Mouse (Mus musculus) macrophage (primary cell): ENCODE data around the gene Cars2. TPM values are rescaled to one million over a fixed set of nuclear protein-coding genes. Genes with fewer than 3 reads are reported as not detected.
"Not testable (repeated sequence)": the region's sequence is repeated elsewhere in the genome, so short reads cannot be mapped to it uniquely, and the experiment has no call there.

Source experiments
- H3K27ac ChIP-seq: fragments of 350-480 bp; formaldehyde crosslinking; 2 replicates; pipeline ENCODE4 v1.9.0; 2021
- H3K36me3 ChIP-seq: fragments of 350-480 bp; formaldehyde crosslinking; 2 replicates; pipeline ENCODE4 v1.9.0; 2021; ENCODE audit errors: inconsistent target
- H3K4me3 ChIP-seq: fragments of 350-480 bp; formaldehyde crosslinking; 2 replicates; pipeline ENCODE4 v1.9.0; 2021; ENCODE audit errors: inconsistent target
- H3K79me2 ChIP-seq: fragments of 350-480 bp; formaldehyde crosslinking; 2 replicates; pipeline ENCODE4 v1.9.0; 2021; ENCODE audit errors: inconsistent target
- WGBS: methylation state at CpG from one replicate; pipeline ENCODE4 v1.1.7; 2026; ENCODE audit warnings: inconsistent platforms; ENCODE audit not compliant: missing documents; 5-methylcytosine and 5-hydroxymethylcytosine counted together
- polyA plus RNA-seq: library from polyadenylated mRNA; stranded (reverse); fragments of 250-400 nt; gene quantifications from 3 replicates; pipeline ENCODE4 v1.2.4, GENCODE M21; 2018; ENCODE audit warnings: inconsistent platforms
- total RNA-seq, 78 experiments: library from RNA; depleted of rRNA; stranded (reverse); fragments of 250-400 nt; gene quantifications; 1 replicate in 9 of 78; 2 replicates in 24 of 78; 3 replicates in 43 of 78; 4 replicates in 2 of 78; pipeline ENCODE4 v1.2.4; 2018; ENCODE audit warnings: inconsistent platforms in 56 of 78

Cars2 gene
- total RNA-seq (2018; cell fraction: chromatin; rRNA removed): 100 to 1,000 TPM in 14 of 26 experiments, 10 to 100 TPM in 12; 24.0 to 175 (median 109) TPM
- total RNA-seq (2018; cell fraction: cytosol; rRNA removed): 10 to 100 TPM in 23 of 26 experiments, 1 to 10 TPM in 3; 8.6 to 15.6 (median 12.0) TPM
- total RNA-seq (2018; cell fraction: nucleus; rRNA removed): 100 to 1,000 TPM in 1 of 26 experiments, 10 to 100 TPM in 25; 15.7 to 102 (median 57.4) TPM
- 9.9 to 20.4 TPM (median 18.1 TPM) in 3 replicates for polyA plus RNA-seq

DNA sequence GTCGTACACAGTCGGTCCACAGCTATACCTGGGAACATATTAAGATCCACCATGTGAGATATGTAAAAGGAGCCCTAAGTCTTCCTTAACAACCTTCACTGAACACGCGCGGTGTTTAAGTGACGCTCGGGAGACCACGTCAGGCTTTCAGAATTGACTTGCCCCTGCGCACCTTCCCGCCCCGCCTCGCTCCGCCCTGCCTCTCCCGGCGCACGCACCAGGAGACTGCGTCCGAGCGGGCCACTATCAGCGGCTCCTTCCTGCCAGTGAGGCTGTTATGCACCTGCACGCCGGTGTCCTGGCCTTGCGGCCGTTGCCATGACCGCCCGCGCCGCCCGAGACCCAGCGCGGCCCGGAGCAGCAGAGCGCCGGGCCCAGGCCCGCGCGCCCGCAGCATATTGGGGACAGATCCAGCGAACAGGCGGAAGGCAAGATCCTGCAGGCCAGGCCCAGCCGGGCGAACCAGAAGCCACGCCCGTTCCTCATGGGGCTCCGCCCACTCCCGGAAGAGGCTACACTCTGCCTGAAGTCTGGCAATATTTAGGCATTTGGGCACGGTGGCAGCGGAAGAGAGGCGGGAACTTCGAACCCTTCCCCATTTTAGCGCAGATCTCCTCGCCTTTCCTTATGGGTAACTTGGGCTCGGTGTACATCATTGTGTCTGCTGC lies at the start of gene Cars2:
TSS of gene Cars2 (minus strand) at position 503 of the 668 bp plus-strand sequence.
- peaks cover 8% of the 10 kb centered on the region; the same call in 1 of the 2 replicates for H3K79me2 ChIP-seq
- peaks cover 5% of the 10 kb centered on the region; the same call in 1 of the 2 replicates for H3K36me3 ChIP-seq
- H3K27ac ChIP-seq: peak within 1 kb of the TSS; percentile 38
- peak within 1 kb of the TSS; percentile 56 for H3K4me3 ChIP-seq
- under 1% methylated on average over 53 of the region's 53 CpGs for WGBS

DNA sequence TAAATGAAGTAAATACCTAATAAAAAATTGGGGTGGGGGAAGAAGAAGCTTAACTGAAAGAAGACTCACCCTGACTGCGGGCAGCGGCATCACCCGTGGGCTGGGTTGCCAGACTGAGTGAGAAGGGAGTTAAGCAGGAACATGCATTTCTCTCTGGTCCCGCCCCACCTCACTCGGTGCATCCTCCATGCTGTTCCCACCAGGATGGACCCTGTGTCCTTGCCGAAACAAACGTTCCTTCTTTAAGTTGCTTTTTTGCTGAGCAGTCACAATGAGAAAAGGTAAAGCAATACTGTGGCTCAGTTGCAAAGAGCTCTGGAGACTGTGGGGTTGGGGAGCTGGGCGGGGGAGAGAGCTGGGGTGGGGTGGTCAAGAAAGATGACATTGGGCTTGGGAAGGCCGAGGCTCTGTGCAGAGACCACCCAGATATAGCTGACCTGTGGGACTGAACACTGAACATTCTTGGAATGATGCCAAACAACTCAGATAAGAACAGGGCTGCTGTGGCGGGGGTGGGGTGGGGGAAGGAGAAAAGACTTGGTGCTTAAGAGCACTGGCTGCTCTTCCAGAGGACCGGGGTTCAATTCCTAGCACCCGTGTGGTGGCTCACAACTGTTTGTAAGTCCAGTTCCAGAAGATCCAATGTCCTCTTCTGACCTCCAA lies 42.8 kb upstream of the Cars2 start:
- Histone ChIP-seq H3K27ac (no peak overlapping the region), H3K36me3 (no peaks in the 10 kb centered on the region)
- WGBS: 82% methylated on average over 12 of the region's 12 CpGs

DNA sequence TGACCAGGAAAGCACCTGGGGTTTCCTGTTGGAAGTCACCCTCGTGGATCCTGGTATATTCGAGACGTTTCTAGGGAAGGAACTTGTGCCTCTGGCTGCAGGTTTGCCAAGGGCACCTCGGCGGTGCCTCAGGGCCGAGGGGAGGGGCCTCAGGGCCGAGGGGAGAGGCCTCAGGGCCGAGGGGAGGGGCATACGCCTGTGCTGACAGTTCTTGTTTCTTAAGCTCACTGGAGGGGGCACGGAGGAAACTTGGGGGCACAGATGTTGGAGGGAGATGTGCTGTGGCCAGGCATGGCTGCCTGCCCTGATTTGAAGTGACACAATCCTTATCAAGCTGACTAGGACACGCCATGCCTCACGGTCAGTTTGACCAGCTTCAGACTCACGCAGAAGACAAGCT lies 41.7 kb upstream of the Cars2 start:
- no peaks in the 10 kb centered on the region for H3K36me3 ChIP-seq
- H3K27ac ChIP-seq: no peak overlapping the region
- H3K4me3 ChIP-seq: no peak overlapping the region
- 8% methylated on average over 13 of the region's 13 CpGs for WGBS
- no peaks in the 10 kb centered on the region for H3K79me2 ChIP-seq

More for the DNA sequence above, 42.8 kb upstream of the Cars2 start:
- Histone ChIP-seq H3K79me2 (no peaks in the 10 kb centered on the region), H3K4me3 (no peak overlapping the region)

DNA sequence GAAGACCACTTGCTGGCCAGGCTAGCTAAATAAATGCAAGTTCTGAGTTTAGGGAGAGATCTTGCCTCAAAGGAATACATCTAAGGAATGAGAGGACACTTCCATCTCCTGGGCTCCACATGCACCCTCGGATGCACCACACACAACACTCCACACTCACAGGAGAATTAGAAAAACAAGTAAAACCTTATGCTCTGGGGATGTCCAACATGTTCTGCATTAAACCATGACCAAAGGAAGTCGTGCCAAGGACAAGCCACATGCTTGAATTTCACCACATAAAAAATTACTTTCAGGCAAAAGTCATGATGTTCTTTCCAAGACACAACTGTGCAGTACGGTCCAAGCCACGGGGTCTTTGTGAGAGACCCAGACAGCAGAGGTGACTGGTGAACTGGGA lies 41.3 kb upstream of the Cars2 start:
- H3K36me3 ChIP-seq: no peaks in the 10 kb centered on the region
- no peak overlapping the region for H3K27ac ChIP-seq
- no peak overlapping the region for H3K4me3 ChIP-seq
- H3K79me2 ChIP-seq: no peaks in the 10 kb centered on the region
- 81% methylated on average over 4 of the region's 4 CpGs for WGBS

DNA sequence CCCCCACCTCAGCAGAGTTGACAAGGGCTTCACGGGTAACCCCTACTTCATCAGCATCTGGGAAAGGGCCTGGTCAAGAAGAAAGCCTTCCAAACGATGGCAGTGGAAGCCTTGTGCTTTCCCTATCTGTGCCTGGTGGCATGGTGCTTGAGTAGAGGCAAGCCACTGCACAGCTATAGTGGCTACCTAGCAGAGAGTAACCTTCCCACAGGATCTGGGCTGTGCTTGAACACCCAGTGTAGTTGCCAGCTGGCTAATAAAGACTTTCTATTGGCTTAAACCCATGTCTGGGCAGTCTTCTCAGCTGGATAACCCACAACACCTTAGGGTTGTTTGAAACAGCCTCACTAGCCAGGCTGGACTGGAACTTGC lies 35.8 kb upstream of the Cars2 start:
- 38% methylated on average over 2 of the region's 2 CpGs for WGBS
- Histone ChIP-seq H3K4me3 (no peak overlapping the region), H3K36me3 (no peaks in the 10 kb centered on the region), H3K79me2 (no peaks in the 10 kb centered on the region), H3K27ac (no peak overlapping the region)

DNA sequence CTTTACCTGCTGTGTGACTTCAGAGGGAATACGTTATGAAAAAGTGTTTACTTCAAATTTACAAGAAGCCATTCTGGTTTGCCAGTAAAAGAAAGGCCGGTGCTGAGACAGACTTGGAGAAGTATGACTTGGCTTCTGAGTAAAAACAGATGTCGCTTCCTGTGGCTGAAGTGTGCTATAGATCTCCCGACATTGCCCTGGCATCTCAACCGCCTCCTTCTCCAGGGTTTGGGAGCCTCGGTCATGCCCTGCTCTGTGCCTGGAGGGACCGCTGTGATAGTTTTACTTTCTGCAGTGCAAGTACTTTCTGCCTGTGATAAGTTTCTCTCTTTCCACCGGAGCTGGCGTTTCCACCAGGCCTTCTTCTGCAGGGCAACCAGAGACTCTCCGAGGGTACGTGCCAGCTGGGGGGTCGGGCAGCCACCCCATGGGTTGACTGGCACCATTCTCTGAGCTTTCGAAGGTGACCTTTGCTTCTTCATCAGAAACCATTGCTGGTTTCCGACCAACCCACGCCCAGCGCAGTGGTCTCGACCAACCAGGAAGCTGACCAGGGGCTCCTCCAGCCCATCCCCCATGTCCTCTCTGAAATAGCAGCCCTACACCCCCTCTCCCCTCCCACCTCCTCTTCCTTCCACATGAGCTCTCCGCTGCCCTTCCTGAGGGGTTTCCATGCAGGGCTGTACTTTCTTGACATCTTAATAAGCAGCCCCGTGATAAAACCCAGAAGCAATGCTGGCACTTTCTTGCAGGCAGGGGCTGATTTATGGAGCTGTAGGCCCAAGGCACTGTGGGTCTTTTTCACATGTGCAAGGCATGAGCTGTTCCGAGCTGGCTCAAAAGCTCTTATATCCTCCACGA lies 35.2 kb upstream of the Cars2 start:
- H3K27ac ChIP-seq: no peak overlapping the region
- 26% methylated on average over 21 of the region's 21 CpGs for WGBS
- H3K79me2 ChIP-seq: no peaks in the 10 kb centered on the region
- H3K4me3 ChIP-seq: no peak overlapping the region
- H3K36me3 ChIP-seq: no peaks in the 10 kb centered on the region

DNA sequence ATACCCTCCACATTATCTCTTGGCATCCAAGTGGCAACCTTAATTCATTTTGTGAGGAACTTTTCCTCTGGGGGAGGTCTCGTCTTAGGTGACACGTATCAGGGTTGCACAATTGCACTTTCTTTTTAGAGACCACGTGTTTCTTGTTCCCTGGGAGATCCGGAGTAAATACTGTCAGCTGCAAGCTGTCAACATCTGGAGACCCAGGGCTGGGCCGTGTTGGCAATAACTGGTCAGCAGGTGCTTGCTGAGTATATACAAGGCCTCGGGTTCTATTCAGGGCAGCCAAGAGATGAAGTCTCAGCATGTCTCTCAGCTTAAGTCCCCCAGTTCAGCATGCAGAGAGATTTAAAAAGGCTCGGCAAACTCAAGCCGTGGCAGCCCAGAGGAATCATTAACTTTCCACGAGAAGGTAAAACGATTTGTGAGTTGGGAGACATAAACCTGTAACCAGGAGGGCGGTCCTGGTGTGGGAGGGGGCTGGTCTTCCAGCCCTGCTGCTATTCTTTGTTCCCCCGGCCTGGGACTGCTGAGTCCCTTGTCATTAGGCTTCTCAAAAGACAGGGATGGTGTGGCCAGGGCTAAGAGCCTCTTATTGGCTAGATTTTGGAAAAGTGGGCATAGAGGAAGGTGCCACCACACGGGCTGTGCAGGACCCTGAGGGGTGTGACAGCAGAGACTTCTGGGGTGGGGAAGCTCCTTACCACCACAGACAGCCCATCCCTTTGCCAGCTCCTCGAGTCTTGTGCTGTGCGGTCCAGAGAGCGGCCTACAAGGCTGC lies 25.2 kb upstream of the Cars2 start:
- Histone ChIP-seq H3K4me3 (no peak overlapping the region), H3K27ac (no peak overlapping the region), H3K79me2 (no peaks in the 10 kb centered on the region), H3K36me3 (no peaks in the 10 kb centered on the region)
- 42% methylated on average over 16 of the region's 16 CpGs for WGBS

DNA sequence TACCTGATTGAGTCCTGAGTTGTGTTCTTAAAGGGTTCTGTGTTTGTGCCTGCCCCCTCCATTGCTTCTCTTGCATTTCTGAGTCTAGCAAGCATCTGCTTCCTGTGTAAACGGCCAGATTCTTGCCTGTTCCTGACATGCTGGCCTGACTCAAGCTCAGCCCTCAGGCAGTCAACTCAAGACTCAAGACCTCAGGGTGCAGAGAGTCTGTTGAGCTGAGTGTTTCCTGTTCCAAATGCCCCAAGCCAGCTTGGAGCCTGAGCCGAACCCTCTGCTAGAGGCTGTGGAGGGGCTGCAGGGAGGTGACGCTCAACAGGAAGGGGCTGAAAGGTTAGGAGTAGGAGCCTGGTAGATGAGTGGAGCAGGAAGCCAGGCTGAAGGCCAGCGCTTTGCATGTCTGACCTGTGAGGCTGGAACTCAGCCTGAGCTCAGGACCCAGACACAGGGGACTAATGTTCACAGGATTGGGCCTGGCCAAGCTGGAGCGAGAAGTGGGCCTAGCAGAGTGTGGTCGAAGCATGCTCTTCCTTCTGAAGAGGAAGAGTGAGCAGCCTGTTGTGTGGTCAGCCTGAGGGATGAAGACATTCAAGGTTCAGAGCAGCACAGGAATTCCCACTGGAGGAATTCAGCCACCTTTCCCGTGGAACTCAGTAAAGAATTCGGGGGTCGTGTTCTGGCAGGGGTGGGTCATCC lies 24.5 kb upstream of the Cars2 start:
- no peak overlapping the region for H3K27ac ChIP-seq
- H3K36me3 ChIP-seq: no peaks in the 10 kb centered on the region
- H3K79me2 ChIP-seq: no peaks in the 10 kb centered on the region
- H3K4me3 ChIP-seq: no peak overlapping the region
- WGBS: 24% methylated on average over 9 of the region's 9 CpGs

DNA sequence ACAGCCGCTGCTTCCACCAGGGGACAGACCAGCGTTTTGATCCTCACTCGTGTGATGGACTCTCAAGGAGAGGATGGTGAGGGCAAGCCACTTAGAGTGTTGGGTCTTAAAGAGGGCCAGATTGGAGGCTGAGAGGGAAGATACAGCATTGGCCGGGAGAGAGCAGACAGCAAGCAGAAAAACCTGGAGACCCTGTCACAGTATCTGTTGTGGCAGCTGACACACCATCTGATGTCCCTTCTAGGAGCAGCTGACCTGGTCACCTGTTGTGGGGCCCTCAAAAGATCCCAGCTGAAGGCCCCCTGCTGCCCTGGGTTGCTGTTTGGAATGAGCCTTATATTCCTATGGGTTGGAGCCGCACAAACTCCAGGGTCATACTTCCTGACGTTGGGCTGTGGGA lies 21.8 kb upstream of the Cars2 start:
- H3K27ac ChIP-seq: no peak overlapping the region
- no peak overlapping the region for H3K4me3 ChIP-seq
- 78% methylated on average over 6 of the region's 6 CpGs for WGBS
- no peaks in the 10 kb centered on the region for H3K79me2 ChIP-seq
- no peaks in the 10 kb centered on the region for H3K36me3 ChIP-seq

DNA sequence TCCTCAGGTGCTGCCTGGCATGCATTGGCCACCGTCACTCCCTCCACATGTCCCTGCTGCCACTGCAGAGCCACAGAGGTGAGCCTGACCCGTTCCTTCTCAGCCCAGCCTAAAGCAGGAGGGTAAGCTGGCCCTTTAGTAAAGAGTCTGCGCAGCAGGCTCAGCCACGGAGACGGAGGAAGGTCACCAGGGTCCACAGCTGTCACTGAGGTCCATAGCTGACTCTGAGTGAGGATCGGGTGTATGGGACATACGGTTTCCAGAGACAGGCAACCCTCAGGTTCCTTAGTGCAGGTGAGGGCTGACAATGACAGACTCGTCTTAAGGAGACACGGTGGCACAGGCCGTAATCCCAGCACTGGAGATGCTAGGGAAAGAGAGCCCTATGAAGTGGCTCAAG lies 21.4 kb upstream of the Cars2 start:
- no peaks in the 10 kb centered on the region for H3K36me3 ChIP-seq
- H3K4me3 ChIP-seq: no peak overlapping the region
- H3K79me2 ChIP-seq: no peaks in the 10 kb centered on the region
- H3K27ac ChIP-seq: no peak overlapping the region
- 95% methylated on average over 10 of the region's 10 CpGs for WGBS

DNA sequence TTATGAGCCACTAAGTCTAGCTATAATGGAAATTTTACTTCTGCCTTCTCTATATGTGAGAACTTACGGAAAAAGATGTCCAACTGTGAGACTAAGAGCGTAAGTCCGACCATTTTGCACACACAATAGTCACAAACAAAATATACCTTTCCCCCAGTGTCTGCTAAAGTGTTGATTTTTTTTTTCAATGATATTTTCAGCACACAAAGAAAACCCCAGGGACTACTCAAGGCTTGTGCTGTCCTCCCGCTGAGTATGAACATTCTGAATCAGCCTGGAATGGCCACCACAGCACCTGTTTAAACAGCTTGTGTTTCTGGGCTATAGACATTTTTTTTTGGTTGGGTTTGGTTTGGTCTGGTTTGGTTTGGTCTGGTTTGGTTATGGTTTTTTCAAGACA lies 20.2 kb upstream of the Cars2 start:
- Histone ChIP-seq H3K79me2 (no peaks in the 10 kb centered on the region), H3K27ac (no peak overlapping the region), H3K36me3 (no peaks in the 10 kb centered on the region), H3K4me3 (no peak overlapping the region)
- 92% methylated on average over 4 of the region's 4 CpGs for WGBS

DNA sequence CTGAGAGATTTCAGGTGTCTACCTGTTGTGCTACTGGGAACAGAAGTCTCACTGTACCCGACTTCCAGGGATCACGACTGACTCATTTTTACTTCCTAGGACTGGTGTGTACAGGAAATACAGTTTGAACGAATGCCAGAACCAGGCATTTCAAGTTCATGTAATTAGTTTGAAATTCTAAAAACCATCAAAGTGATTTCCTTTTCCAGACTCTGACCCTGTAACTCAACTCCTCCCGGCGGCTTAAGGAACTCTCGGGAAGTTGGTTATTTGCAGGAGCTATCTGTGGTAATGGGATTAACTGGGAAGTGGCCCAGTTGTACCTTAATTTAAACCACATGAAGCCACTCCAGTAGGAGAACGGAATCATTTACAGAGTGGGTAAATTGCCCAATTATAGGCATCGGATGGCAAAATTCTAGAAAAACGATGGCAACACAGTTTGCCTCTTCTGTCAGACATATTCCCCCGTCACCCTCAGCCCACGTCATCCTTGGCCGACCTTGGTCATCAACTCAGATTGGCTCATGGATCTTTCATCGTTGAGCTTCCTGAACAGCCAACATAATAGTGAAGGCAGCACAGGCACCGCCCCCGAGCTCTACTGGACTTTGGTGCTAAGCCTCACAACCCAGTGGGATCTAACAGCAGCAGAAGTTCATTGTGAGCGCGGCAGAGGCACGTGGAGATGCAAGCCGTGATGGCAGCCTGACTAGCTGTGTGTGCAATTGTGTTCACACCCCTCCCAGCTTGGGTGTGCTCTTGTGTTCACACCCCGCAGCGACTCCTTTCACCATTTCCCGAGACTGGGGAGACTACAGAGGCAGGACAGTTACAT lies 18.9 kb upstream of the Cars2 start:
- WGBS: 89% methylated on average over 21 of the region's 22 CpGs

DNA sequence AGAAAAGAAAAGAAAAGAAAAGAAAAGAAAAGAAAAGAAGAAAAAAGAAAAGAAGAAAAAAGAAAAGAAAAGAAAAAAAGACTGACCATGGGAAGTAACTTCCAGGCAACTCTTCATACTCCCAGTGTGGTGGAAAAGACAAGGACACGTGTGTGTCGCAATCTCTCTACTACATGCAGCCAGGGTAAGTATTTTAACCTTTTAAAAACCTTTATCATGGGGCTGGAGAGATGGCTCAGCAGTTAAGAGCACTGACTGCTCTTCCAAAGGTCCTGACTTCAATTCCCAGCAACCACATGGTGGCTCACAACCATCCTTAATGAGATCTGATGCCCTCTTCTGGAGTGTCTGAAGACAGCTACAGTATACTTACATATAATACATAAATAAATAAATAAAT lies 17.6 kb upstream of the Cars2 start:
- peaks cover 22% of the 10 kb centered on the region; the same call in 1 of the 2 replicates for H3K79me2 ChIP-seq
- not testable (repeated sequence) for H3K4me3 ChIP-seq, H3K27ac ChIP-seq, H3K36me3 ChIP-seq
- WGBS: 57% methylated on average over 2 of the region's 2 CpGs

More for the DNA sequence above, 18.9 kb upstream of the Cars2 start:
- Histone ChIP-seq H3K4me3 (no peak overlapping the region), H3K79me2 (peaks cover 9% of the 10 kb centered on the region; the same call in 1 of the 2 replicates), H3K36me3 (no peaks in the 10 kb centered on the region), H3K27ac (no peak overlapping the region)
